Mouse (Mus musculus) limb, embryonic 15.5 days (tissue): ENCODE measurements around the gene Smad3. TPM values are rescaled to one million over a fixed set of nuclear protein-coding genes. Genes with fewer than 3 reads are reported as not detected.

ENCODE experiments used
- ATAC-seq: fragments of 200-750 bp; cut with Nextera tagmentation; 2 replicates; pipeline ENCODE4 v1.8.0; 2017; ENCODE audit warnings: low read depth, moderate TSS enrichment; ENCODE audit not compliant: insufficient number of reproducible peaks, low FRiP score, low TSS enrichment
- H3K27ac ChIP-seq: fragments of 300-500 bp; sonication (generic); 2 replicates; pipeline ENCODE4 v1.5.1; 2015; ENCODE audit warnings: moderate library complexity, mild to moderate bottlenecking, inconsistent platforms
- H3K27me3 ChIP-seq: fragments of 300-500 bp; sonication (generic); 2 replicates; pipeline ENCODE4 v1.6.1; 2015; ENCODE audit warnings: inconsistent platforms
- H3K36me3 ChIP-seq: fragments of 300-500 bp; sonication (generic); 2 replicates; pipeline ENCODE4 v1.6.1; 2015; ENCODE audit warnings: inconsistent platforms
- H3K4me1 ChIP-seq: fragments of 300-500 bp; sonication (generic); 2 replicates; pipeline ENCODE4 v1.6.1; 2015; ENCODE audit warnings: inconsistent platforms
- H3K4me2 ChIP-seq: fragments of 300-500 bp; sonication (generic); 2 replicates; pipeline ENCODE4 v1.6.1; 2015; ENCODE audit warnings: mild to moderate bottlenecking, inconsistent platforms
- H3K4me3 ChIP-seq: fragments of 300-500 bp; sonication (generic); 2 replicates; pipeline ENCODE4 v1.5.1; 2015; ENCODE audit warnings: mild to moderate bottlenecking, inconsistent platforms
- H3K9ac ChIP-seq: fragments of 300-500 bp; sonication (generic); 2 replicates; pipeline ENCODE4 v1.6.1; 2015; ENCODE audit warnings: inconsistent platforms
- H3K9me3 ChIP-seq: fragments of 300-500 bp; sonication (generic); 2 replicates; pipeline ENCODE4 v1.6.1; 2016; ENCODE audit warnings: inconsistent platforms
- WGBS: fragments of 180-500 bp; shearing (Covaris S2); methylation state at CpG from one replicate; pipeline ENCODE4 v1.1.7; 2015; 5-methylcytosine and 5-hydroxymethylcytosine counted together
- polyA plus RNA-seq: library from polyadenylated mRNA; unstranded; fragments of >200 nt; fragmentation: Nextera tagmentation; extraction: Ambion mirVana; gene quantifications from 2 replicates; pipeline ENCODE4 v1.2.1, GENCODE M21; 2015

Smad3 gene
- polyA plus RNA-seq, 1 experiment from 2014 or later: 28.9 TPM

- Histone ChIP-seq H3K9me3 (no peaks in the 10 kb centered on the region), H3K9ac (no peak overlapping the region), H3K4me1 (peaks cover 90% of the 10 kb centered on the region), H3K27me3 (no peaks in the 10 kb centered on the region), H3K4me3 (no peak overlapping the region), H3K4me2 (no peak overlapping the region), H3K27ac (no peak overlapping the region), H3K36me3 (0 out of 2 replicates have a peak, but pooled peaks cover 10% of the 10 kb centered on the region)
- WGBS: 61% methylated on average over 6 of the region's 6 CpGs
- ATAC-seq: no peak
These were observed 16.0 kb downstream of the Smad3 start for GRCm38 (mm10) chr9:63741792-63742191.

- no peak overlapping the region for H3K4me3 ChIP-seq
- H3K9ac ChIP-seq: no peak overlapping the region
- H3K9me3 ChIP-seq: no peaks in the 10 kb centered on the region
- H3K4me2 ChIP-seq: no peak overlapping the region
- ATAC-seq: no peak
- 0 out of 2 replicates have a peak, but pooled peaks cover 10% of the 10 kb centered on the region for H3K36me3 ChIP-seq
- peaks cover 91% of the 10 kb centered on the region for H3K4me1 ChIP-seq
- 63% methylated on average over 10 of the region's 10 CpGs for WGBS
- H3K27ac ChIP-seq: no peak overlapping the region
- H3K27me3 ChIP-seq: no peaks in the 10 kb centered on the region
These were observed 17.4 kb downstream of the Smad3 start for GRCm38 (mm10) chr9:63740320-63740841.

- H3K4me1 ChIP-seq: peaks cover 93% of the 10 kb centered on the region
- H3K9ac ChIP-seq: no peak overlapping the region
- H3K27ac ChIP-seq: peak overlapping the region; percentile 43; the same call in 1 of the 2 replicates
- no peaks in the 10 kb centered on the region for H3K9me3 ChIP-seq
- ATAC-seq: no peak
- no peak overlapping the region for H3K4me3 ChIP-seq
- 47% methylated on average over 11 of the region's 11 CpGs for WGBS
- H3K36me3 ChIP-seq: 0 out of 2 replicates have a peak, but pooled peaks cover 10% of the 10 kb centered on the region
- H3K4me2 ChIP-seq: no peak overlapping the region
- no peaks in the 10 kb centered on the region for H3K27me3 ChIP-seq
These were observed 19.0 kb downstream of the Smad3 start for GRCm38 (mm10) chr9:63738830-63739229.

GRCm38 (mm10) chr9:63738086-63738701 lies 19.6 kb downstream of the Smad3 start:
- WGBS: 63% methylated on average over 12 of the region's 12 CpGs
- Histone ChIP-seq H3K4me3 (no peak overlapping the region), H3K36me3 (0 out of 2 replicates have a peak, but pooled peaks cover 10% of the 10 kb centered on the region), H3K4me2 (no peak overlapping the region), H3K4me1 (peaks cover 89% of the 10 kb centered on the region), H3K27ac (peak overlapping the region; percentile 51; the same call in 1 of the 2 replicates), H3K9ac (no peak overlapping the region), H3K9me3 (no peaks in the 10 kb centered on the region), H3K27me3 (no peaks in the 10 kb centered on the region)
- ATAC-seq: no peak

GRCm38 (mm10) chr9:63737426-63737931 lies 20.3 kb downstream of the Smad3 start:
- ATAC-seq: peak; percentile 64; the same call in 1 of the 2 replicates
- Histone ChIP-seq H3K9me3 (no peaks in the 10 kb centered on the region), H3K9ac (no peak overlapping the region), H3K36me3 (0 out of 2 replicates have a peak, but pooled peaks cover 10% of the 10 kb centered on the region), H3K27me3 (no peaks in the 10 kb centered on the region), H3K4me1 (peaks cover 84% of the 10 kb centered on the region), H3K4me2 (no peak overlapping the region; the same call in 1 of the 2 replicates), H3K4me3 (no peak overlapping the region), H3K27ac (peak overlapping the region; percentile 51)
- 40% methylated on average over 9 of the region's 9 CpGs for WGBS

- no peaks in the 10 kb centered on the region for H3K27me3 ChIP-seq
- no peak overlapping the region for H3K4me3 ChIP-seq
- H3K27ac ChIP-seq: no peak overlapping the region
- 73% methylated on average over 8 of the region's 8 CpGs for WGBS
- H3K36me3 ChIP-seq: 0 out of 2 replicates have a peak, but pooled peaks cover 3% of the 10 kb centered on the region
- no peaks in the 10 kb centered on the region for H3K9me3 ChIP-seq
- H3K9ac ChIP-seq: no peak overlapping the region
- no peak overlapping the region for H3K4me2 ChIP-seq
- ATAC-seq: no peak
- H3K4me1 ChIP-seq: peaks cover 72% of the 10 kb centered on the region
These were observed 23.5 kb downstream of the Smad3 start for GRCm38 (mm10) chr9:63734261-63734660.

- Histone ChIP-seq H3K4me3 (no peak overlapping the region), H3K4me1 (peaks cover 62% of the 10 kb centered on the region), H3K27me3 (no peaks in the 10 kb centered on the region), H3K9ac (no peak overlapping the region), H3K27ac (no peak overlapping the region), H3K9me3 (no peaks in the 10 kb centered on the region), H3K4me2 (no peak overlapping the region), H3K36me3 (0 out of 2 replicates have a peak, but pooled peaks cover 2% of the 10 kb centered on the region)
- ATAC-seq: no peak
- WGBS: 87% methylated on average over 7 of the region's 7 CpGs
These were observed 25.1 kb downstream of the Smad3 start for GRCm38 (mm10) chr9:63732700-63733099.

- Histone ChIP-seq H3K4me2 (no peak overlapping the region), H3K4me3 (no peak overlapping the region), H3K27ac (no peak overlapping the region), H3K36me3 (0 out of 2 replicates have a peak, but pooled peaks cover 2% of the 10 kb centered on the region), H3K9ac (no peak overlapping the region), H3K4me1 (peaks cover 61% of the 10 kb centered on the region), H3K9me3 (no peaks in the 10 kb centered on the region), H3K27me3 (no peaks in the 10 kb centered on the region)
- WGBS: 79% methylated on average over 9 of the region's 9 CpGs
- ATAC-seq: no peak
These were observed 26.5 kb downstream of the Smad3 start for GRCm38 (mm10) chr9:63731114-63731828.

GRCm38 (mm10) chr9:63728969-63729368 lies 28.8 kb downstream of the Smad3 start:
- Histone ChIP-seq H3K4me1 (peaks cover 47% of the 10 kb centered on the region), H3K27ac (no peak overlapping the region), H3K27me3 (no peaks in the 10 kb centered on the region), H3K4me3 (no peak overlapping the region), H3K4me2 (no peak overlapping the region), H3K36me3 (0 out of 2 replicates have a peak, but pooled peaks cover 6% of the 10 kb centered on the region), H3K9ac (no peak overlapping the region), H3K9me3 (no peaks in the 10 kb centered on the region)
- whole genome bisulfite sequencing: 68% methylated on average over 10 of the region's 10 CpGs
- ATAC-seq: no peak

GRCm38 (mm10) chr9:63727070-63727469 lies 30.7 kb downstream of the Smad3 start:
- H3K4me2 ChIP-seq: no peak overlapping the region
- no peaks in the 10 kb centered on the region for H3K27me3 ChIP-seq
- H3K27ac ChIP-seq: peak overlapping the region; percentile 71
- 0 out of 2 replicates have a peak, but pooled peaks cover 6% of the 10 kb centered on the region for H3K36me3 ChIP-seq
- H3K4me3 ChIP-seq: no peak overlapping the region
- H3K9ac ChIP-seq: no peak overlapping the region
- 81% methylated on average over 6 of the region's 6 CpGs for WGBS
- peaks cover 45% of the 10 kb centered on the region for H3K4me1 ChIP-seq
- no peak for ATAC-seq
- H3K9me3 ChIP-seq: no peaks in the 10 kb centered on the region

- H3K4me2 ChIP-seq: no peak overlapping the region
- H3K9me3 ChIP-seq: no peaks in the 10 kb centered on the region
- H3K9ac ChIP-seq: no peak overlapping the region
- peak; percentile 61 for ATAC-seq
- peak overlapping the region; percentile 71 for H3K27ac ChIP-seq
- H3K4me3 ChIP-seq: no peak overlapping the region
- 42% methylated on average over 13 of the region's 13 CpGs for WGBS
- H3K27me3 ChIP-seq: no peaks in the 10 kb centered on the region
- H3K4me1 ChIP-seq: peaks cover 51% of the 10 kb centered on the region
- 0 out of 2 replicates have a peak, but pooled peaks cover 6% of the 10 kb centered on the region for H3K36me3 ChIP-seq
These were observed 31.4 kb downstream of the Smad3 start for GRCm38 (mm10) chr9:63726088-63727010.
